Mouse (Mus musculus): Measurements from ENCODE around the gene Lhx1. TPM values are rescaled to one million over a fixed set of nuclear protein-coding genes. Genes with fewer than 3 reads are reported as not detected.

Lhx1 gene
- total and polyA plus RNA-seq, 3 experiments: not detected

DNA sequence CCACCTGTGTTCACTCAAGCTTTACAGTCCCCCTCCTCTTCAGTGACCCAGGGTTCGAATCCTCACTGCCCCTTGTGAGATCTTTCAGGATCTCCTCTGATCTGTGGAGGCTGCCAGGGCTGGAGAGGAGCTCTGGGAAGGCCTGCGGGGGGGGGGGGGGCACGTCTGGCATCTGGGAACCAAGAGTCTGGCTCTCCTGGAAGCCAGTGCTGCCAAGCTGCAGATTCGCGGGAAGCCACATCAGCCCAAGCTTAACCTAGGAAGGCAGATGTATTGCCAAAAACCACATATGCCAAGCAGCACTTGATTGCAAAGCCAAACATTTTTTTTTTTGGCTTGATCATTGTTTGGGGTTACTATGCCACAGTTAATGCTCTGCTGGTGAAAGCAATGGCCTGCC lies 36.2 kb upstream of the Lhx1 start:
- Histone ChIP-seq H3K27me3 (ENCODE audit: control insufficient read depth, insufficient read depth, low read length) (no peaks in the 10 kb centered on the region), H3K4me3 (no peak overlapping the region), H3K4me1 (ENCODE audit: control insufficient read depth, insufficient read depth, low read length) (no peaks in the 10 kb centered on the region), H3K27ac (no peak overlapping the region), H3K9ac (ENCODE audit: low read depth, low read length) (no peak overlapping the region), H3K36me3 (ENCODE audit: control insufficient read depth, insufficient read depth, low read length) (no peaks in the 10 kb centered on the region), H3K79me2 (replicated peaks; ENCODE audit: control insufficient read depth, insufficient read depth, low read length) (no peaks in the 10 kb centered on the region)
- 55% methylated on average over 5 of the region's 5 CpGs for WGBS
- intact Hi-C loops (cut with DNase I): no loop called here
- TF ChIP-seq POLR2A (IDR thresholded peaks at IDR 0.05; ENCODE audit: insufficient read depth, low read depth, low read length) (no peak), CTCF (IDR thresholded peaks at IDR 0.05) (no peak), EP300 (IDR thresholded peaks at IDR 0.05; ENCODE audit: insufficient read depth, low read depth, low read length) (no peak)
- no peak for DNase-seq

DNA sequence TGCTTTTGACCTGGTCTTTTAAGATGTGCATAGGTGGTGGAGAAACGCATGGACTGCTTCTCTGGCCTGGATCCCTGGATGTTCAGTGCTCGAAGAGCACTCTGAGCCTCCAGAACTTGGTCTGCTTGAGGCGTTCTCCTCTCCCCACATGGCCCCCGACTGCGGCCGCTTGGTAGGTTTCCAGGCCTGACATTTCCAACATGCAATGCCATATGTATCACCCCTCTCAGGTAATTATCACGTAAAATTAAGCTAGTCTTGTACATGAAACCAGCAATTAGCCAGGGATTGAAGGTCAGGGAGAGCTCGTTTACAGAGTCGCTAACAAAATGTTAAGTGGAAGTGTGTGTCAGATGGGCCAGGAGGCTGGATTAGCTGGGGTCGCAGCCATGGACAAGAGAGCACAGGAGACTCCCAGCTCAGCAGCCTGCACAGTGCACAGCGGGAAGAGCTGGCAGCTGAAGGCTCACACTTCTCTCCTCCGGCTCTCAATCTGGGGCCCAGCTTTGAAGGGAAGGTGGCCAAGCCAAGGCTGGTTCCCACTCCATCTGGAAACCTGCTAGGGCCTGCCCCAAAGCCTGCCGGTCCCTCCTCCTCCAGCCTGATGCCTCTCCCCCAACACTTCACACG lies 28.6 kb upstream of the Lhx1 start:
- no peaks in the 10 kb centered on the region for H3K27me3 ChIP-seq (ENCODE audit: control insufficient read depth, insufficient read depth, low read length)
- no peaks in the 10 kb centered on the region for H3K79me2 ChIP-seq (replicated peaks; ENCODE audit: control insufficient read depth, insufficient read depth, low read length)
- no peaks in the 10 kb centered on the region for H3K36me3 ChIP-seq (ENCODE audit: control insufficient read depth, insufficient read depth, low read length)
- H3K4me3 ChIP-seq: no peak overlapping the region
- 74% methylated on average over 14 of the region's 14 CpGs for WGBS
- intact Hi-C loops (cut with DNase I): no loop called here
- no peaks in the 10 kb centered on the region for H3K4me1 ChIP-seq (ENCODE audit: control insufficient read depth, insufficient read depth, low read length)
- H3K27ac ChIP-seq: no peak overlapping the region
- TF ChIP-seq CTCF (IDR thresholded peaks at IDR 0.05) (no peak), POLR2A (IDR thresholded peaks at IDR 0.05; ENCODE audit: insufficient read depth, low read depth, low read length) (no peak)
- DNase-seq: no peak
- no peak overlapping the region for H3K9ac ChIP-seq (ENCODE audit: low read depth, low read length)

DNA sequence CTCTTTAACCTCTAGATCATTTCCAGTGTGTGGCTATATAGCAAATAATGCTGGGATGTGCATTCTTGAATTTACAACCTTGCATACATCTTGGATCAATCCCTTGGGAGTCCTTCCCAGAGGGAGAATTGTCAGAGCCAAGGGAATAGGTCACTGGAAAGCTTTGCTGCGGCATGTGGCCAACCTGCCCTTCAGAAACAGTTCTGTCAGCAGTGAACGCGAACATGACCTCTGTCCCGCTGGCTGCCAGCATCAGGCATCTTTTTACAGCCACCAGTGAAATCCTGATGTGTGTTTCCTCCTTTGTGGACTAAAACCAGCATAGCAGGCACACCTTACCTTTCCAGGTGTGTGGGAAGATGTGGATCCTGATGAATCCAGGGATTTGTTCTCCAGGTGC lies 26.0 kb upstream of the Lhx1 start:
- Histone ChIP-seq H3K36me3 (ENCODE audit: control insufficient read depth, insufficient read depth, low read length) (no peaks in the 10 kb centered on the region), H3K27me3 (ENCODE audit: control insufficient read depth, insufficient read depth, low read length) (no peaks in the 10 kb centered on the region), H3K4me3 (no peak overlapping the region), H3K4me1 (ENCODE audit: control insufficient read depth, insufficient read depth, low read length) (no peaks in the 10 kb centered on the region), H3K27ac (no peak overlapping the region), H3K79me2 (replicated peaks; ENCODE audit: control insufficient read depth, insufficient read depth, low read length) (no peaks in the 10 kb centered on the region), H3K9ac (ENCODE audit: low read depth, low read length) (no peak overlapping the region)
- WGBS: 54% methylated on average over 4 of the region's 4 CpGs
- intact Hi-C loops (cut with DNase I): no loop called here
- DNase-seq: no peak
- TF ChIP-seq POLR2A (IDR thresholded peaks at IDR 0.05; ENCODE audit: insufficient read depth, low read depth, low read length): no peak
- no peak for TF ChIP-seq EP300 (IDR thresholded peaks at IDR 0.05; ENCODE audit: insufficient read depth, low read depth, low read length)
- no peak for TF ChIP-seq CTCF (IDR thresholded peaks at IDR 0.05)

DNA sequence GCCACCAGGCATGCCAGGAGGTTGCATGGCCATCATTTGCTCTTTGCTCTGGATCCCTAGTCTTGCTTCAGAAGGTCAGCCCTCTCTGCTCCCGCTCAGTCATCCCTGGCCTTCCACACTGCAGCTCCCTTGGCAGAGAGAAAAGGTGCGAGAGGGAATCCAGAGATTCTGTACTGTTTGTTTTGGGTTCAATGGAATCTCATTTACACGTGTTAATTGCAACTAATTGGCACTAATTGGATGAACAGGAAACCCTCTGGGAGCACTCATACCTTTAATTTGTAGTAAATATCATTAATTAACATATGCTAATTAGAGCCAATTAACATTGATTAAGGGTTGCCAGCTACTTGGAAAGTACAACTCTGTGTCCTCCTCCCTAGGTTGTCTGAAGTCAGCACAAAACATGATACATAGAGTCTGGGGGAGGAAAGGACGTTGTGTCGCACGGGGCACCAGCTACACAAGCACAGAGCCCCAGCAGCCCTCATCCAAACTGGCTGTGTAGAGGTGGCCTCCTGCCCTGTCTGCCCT lies 24.0 kb upstream of the Lhx1 start:
- no peak overlapping the region for H3K4me3 ChIP-seq
- H3K9ac ChIP-seq (ENCODE audit: low read depth, low read length): no peak overlapping the region
- 41% methylated on average over 6 of the region's 6 CpGs for WGBS
- H3K27ac ChIP-seq: no peak overlapping the region
- H3K4me1 ChIP-seq (ENCODE audit: control insufficient read depth, insufficient read depth, low read length): no peaks in the 10 kb centered on the region
- no peaks in the 10 kb centered on the region for H3K79me2 ChIP-seq (replicated peaks; ENCODE audit: control insufficient read depth, insufficient read depth, low read length)
- H3K36me3 ChIP-seq (ENCODE audit: control insufficient read depth, insufficient read depth, low read length): no peaks in the 10 kb centered on the region
- no peak for TF ChIP-seq POLR2A (IDR thresholded peaks at IDR 0.05; ENCODE audit: insufficient read depth, low read depth, low read length)
- no peak for TF ChIP-seq CTCF (IDR thresholded peaks at IDR 0.05)
- no peak for TF ChIP-seq EP300 (IDR thresholded peaks at IDR 0.05; ENCODE audit: insufficient read depth, low read depth, low read length)
- no peak for DNase-seq
- intact Hi-C loops (cut with DNase I): no loop called here
- H3K27me3 ChIP-seq (ENCODE audit: control insufficient read depth, insufficient read depth, low read length): no peaks in the 10 kb centered on the region

DNA sequence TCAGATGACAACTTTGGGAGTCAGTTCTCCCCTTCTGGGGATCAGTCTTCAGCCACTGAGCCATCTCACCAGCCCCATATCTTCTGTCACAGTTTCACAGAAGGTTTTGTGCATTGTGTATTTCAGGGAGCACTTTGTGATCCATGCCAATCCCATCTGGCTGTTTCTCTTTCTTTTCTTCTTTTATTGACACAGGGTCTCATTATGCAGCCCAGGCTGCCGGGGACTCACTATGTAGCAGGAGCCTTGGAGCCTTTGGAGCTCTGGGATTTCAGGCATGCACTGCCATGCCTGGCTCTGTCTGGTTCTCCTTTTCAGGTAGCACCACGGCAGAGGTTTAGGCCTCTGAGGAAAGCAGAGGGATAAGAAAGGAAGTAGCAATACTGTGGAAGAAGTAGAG lies 23.0 kb upstream of the Lhx1 start:
- intact Hi-C loops (cut with DNase I): no loop called here
- no peak for DNase-seq
- WGBS: 48% methylated on average over 2 of the region's 2 CpGs

DNA sequence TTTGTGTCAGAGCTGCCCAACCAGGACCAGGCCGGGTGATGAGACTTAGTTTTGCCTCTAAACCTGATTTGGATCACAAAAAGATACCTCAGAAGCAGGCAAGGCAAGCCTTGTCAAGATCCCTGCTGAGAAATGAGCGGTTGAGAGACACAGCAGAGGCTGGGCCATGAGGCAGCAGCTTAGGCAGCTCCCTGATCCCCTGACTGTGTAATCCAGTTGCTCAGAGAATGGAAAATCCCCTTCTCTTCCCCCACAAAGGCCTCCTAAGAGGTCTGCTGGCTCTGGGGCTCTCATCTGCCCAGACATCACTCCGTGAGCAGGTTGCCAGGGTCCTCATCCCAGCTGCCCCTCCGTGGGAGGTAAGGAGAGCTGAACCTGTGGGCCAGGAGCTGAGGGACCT lies 14.6 kb upstream of the Lhx1 start:
- Histone ChIP-seq H3K27ac (no peak overlapping the region), H3K27me3 (ENCODE audit: control insufficient read depth, insufficient read depth, low read length) (peaks cover 1% of the 10 kb centered on the region; the same call in 1 of the 2 replicates), H3K4me1 (ENCODE audit: control insufficient read depth, insufficient read depth, low read length) (no peaks in the 10 kb centered on the region), H3K9ac (ENCODE audit: low read depth, low read length) (no peak overlapping the region), H3K79me2 (replicated peaks; ENCODE audit: control insufficient read depth, insufficient read depth, low read length) (no peaks in the 10 kb centered on the region), H3K36me3 (ENCODE audit: control insufficient read depth, insufficient read depth, low read length) (no peaks in the 10 kb centered on the region), H3K4me3 (no peak overlapping the region)
- 38% methylated on average over 4 of the region's 4 CpGs for WGBS
- TF ChIP-seq EP300 (IDR thresholded peaks at IDR 0.05; ENCODE audit: insufficient read depth, low read depth, low read length): no peak
- no peak for TF ChIP-seq CTCF (IDR thresholded peaks at IDR 0.05)
- TF ChIP-seq POLR2A (IDR thresholded peaks at IDR 0.05; ENCODE audit: insufficient read depth, low read depth, low read length): no peak
- no peak for DNase-seq
- intact Hi-C loops (cut with DNase I): no loop called here

More for the DNA sequence above, 23.0 kb upstream of the Lhx1 start:
- Histone ChIP-seq H3K9ac (ENCODE audit: low read depth, low read length) (no peak overlapping the region), H3K79me2 (replicated peaks; ENCODE audit: control insufficient read depth, insufficient read depth, low read length) (no peaks in the 10 kb centered on the region), H3K27me3 (ENCODE audit: control insufficient read depth, insufficient read depth, low read length) (no peaks in the 10 kb centered on the region), H3K27ac (no peak overlapping the region), H3K36me3 (ENCODE audit: control insufficient read depth, insufficient read depth, low read length) (no peaks in the 10 kb centered on the region), H3K4me3 (no peak overlapping the region), H3K4me1 (ENCODE audit: control insufficient read depth, insufficient read depth, low read length) (no peaks in the 10 kb centered on the region)
- TF ChIP-seq EP300 (IDR thresholded peaks at IDR 0.05; ENCODE audit: insufficient read depth, low read depth, low read length) (no peak), CTCF (IDR thresholded peaks at IDR 0.05) (no peak), POLR2A (IDR thresholded peaks at IDR 0.05; ENCODE audit: insufficient read depth, low read depth, low read length) (no peak)

All from heart, adult 2 months (tissue).